In genomic region chr6:140282285-140282577, GRCm38 (mm10) we compare ENCODE assay signal across 12 mouse cellular contexts.
DNase-seq lines count a peak whose midpoint lies in the region; ATAC-seq and TF ChIP-seq lines count a peak whose summit lies in the region.
"Had no signal": no experiment of that assay in that cellular context is flagged by ENCODE, and none has a peak within 500 bp of the region (broad histone marks: within the 10 kb centered on the region; RNA-seq: fewer than 3 reads in every experiment).

No protein-coding gene starts in this region.

- peak overlapping the region; percentile 40 for H3K27ac ChIP-seq in heart, adult 2 months
- H3K27ac ChIP-seq in lung, embryonic 16.5 days (ENCODE audit: low read length) = no peak overlapping the region
- H3K27ac ChIP-seq in lung, postnatal 0 days (ENCODE audit: low read length) = no peak overlapping the region
- no peak overlapping the region for H3K27ac ChIP-seq in midbrain, embryonic 14.5 days (replicated peaks; ENCODE audit: low read depth, low read length)
- H3K27ac ChIP-seq: left cerebral cortex, adult 2 months; neural tube, embryonic 15.5 days had no signal

- no peak for TF ChIP-seq CTCF in heart, adult 2 months (IDR thresholded peaks at IDR 0.05)
- TF ChIP-seq CTCF in lung, postnatal 0 days (IDR thresholded peaks at IDR 0.05) = no peak

- no peak for TF ChIP-seq POLR2A in heart, adult 2 months (IDR thresholded peaks at IDR 0.05; ENCODE audit: insufficient read depth, low read depth, low read length)

- H3K36me3 ChIP-seq in heart, adult 2 months (ENCODE audit: control insufficient read depth, insufficient read depth, low read length) = no peaks in the 10 kb centered on the region
- H3K36me3 ChIP-seq in lung, embryonic 16.5 days (ENCODE audit: control insufficient read depth, insufficient read depth, low read length) = no peaks in the 10 kb centered on the region
- no peaks in the 10 kb centered on the region for H3K36me3 ChIP-seq in lung, postnatal 0 days (ENCODE audit: insufficient read depth, low read length)
- no peaks in the 10 kb centered on the region for H3K36me3 ChIP-seq in midbrain, embryonic 14.5 days (ENCODE audit: control insufficient read depth, insufficient read depth, low read length)
- H3K36me3 ChIP-seq: neural tube, embryonic 15.5 days had no signal

- H3K9ac ChIP-seq in heart, adult 2 months (ENCODE audit: low read depth, low read length) = no peak overlapping the region
- H3K9ac ChIP-seq in lung, embryonic 16.5 days (ENCODE audit: low read length) = no peak overlapping the region
- H3K9ac ChIP-seq in lung, postnatal 0 days (replicated peaks; ENCODE audit: low read depth) = no peak overlapping the region
- no peak overlapping the region for H3K9ac ChIP-seq in midbrain, embryonic 14.5 days (replicated peaks; ENCODE audit: low read length)
- H3K9ac ChIP-seq: neural tube, embryonic 15.5 days had no signal

- TF ChIP-seq EP300 in heart, adult 2 months (IDR thresholded peaks at IDR 0.05; ENCODE audit: insufficient read depth, low read depth, low read length) = no peak
- no peak for TF ChIP-seq EP300 in lung, postnatal 0 days (IDR thresholded peaks at IDR 0.05)

- 59% methylated on average over 7 of the region's 7 CpGs for WGBS in heart, adult 2 months
- WGBS in lung, embryonic 16.5 days = 58% methylated on average over 7 of the region's 7 CpGs
- 70% methylated on average over 7 of the region's 7 CpGs for WGBS in lung, postnatal 0 days
- 60% methylated on average over 7 of the region's 7 CpGs for WGBS in midbrain, embryonic 14.5 days

- no peak overlapping the region for H3K4me3 ChIP-seq in heart, adult 2 months
- no peak overlapping the region for H3K4me3 ChIP-seq in lung, embryonic 16.5 days (ENCODE audit: low read length)
- H3K4me3 ChIP-seq in lung, postnatal 0 days (ENCODE audit: low read depth, low read length) = no peak overlapping the region
- H3K4me3 ChIP-seq in midbrain, embryonic 14.5 days (replicated peaks; ENCODE audit: low read depth, low read length) = no peak overlapping the region
- H3K4me3 ChIP-seq: left cerebral cortex, adult 2 months; neural tube, embryonic 15.5 days had no signal

- peak; percentile 10 to 31 for DNase-seq in heart, adult 2 months
- no peak for DNase-seq in heart, postnatal 25 days (ENCODE audit: low spot score)
- no peak for DNase-seq in lung, postnatal 0 days (ENCODE audit: low spot score)
- DNase-seq in heart, adult 9 months (ENCODE audit: low spot score in 2 of 2) = peak; percentile 3 to 8
- DNase-seq in midbrain, embryonic 14.5 days = no peak
- DNase-seq in right cerebral cortex, postnatal 4 days = no peak
- no peak for DNase-seq in thymus, adult 18-20 months
- DNase-seq: B cell, adult 2 months had no signal

- H3K4me1 ChIP-seq in heart, adult 2 months (ENCODE audit: control insufficient read depth, insufficient read depth, low read length) = no peaks in the 10 kb centered on the region
- peaks cover 14% of the 10 kb centered on the region for H3K4me1 ChIP-seq in lung, embryonic 16.5 days (replicated peaks; ENCODE audit: control insufficient read depth, insufficient read depth, low read length)
- no peaks in the 10 kb centered on the region for H3K4me1 ChIP-seq in lung, postnatal 0 days (ENCODE audit: insufficient read depth, low read depth, low read length)
- H3K4me1 ChIP-seq in midbrain, embryonic 14.5 days (ENCODE audit: control insufficient read depth, insufficient read depth, low read length) = no peaks in the 10 kb centered on the region

- H3K27me3 ChIP-seq in heart, adult 2 months (ENCODE audit: control insufficient read depth, insufficient read depth, low read length) = no peaks in the 10 kb centered on the region
- H3K27me3 ChIP-seq in lung, embryonic 16.5 days (ENCODE audit: control insufficient read depth, insufficient read depth, low read depth, low read length) = no peaks in the 10 kb centered on the region
- no peaks in the 10 kb centered on the region for H3K27me3 ChIP-seq in lung, postnatal 0 days (replicated peaks; ENCODE audit: insufficient read depth, low read length)
- no peaks in the 10 kb centered on the region for H3K27me3 ChIP-seq in midbrain, embryonic 14.5 days (ENCODE audit: control insufficient read depth, insufficient read depth, low read length)
- H3K27me3 ChIP-seq: neural tube, embryonic 15.5 days; Patski had no signal

- ATAC-seq in lung, embryonic 16.5 days (ENCODE audit: low read depth) = peak; percentile 20; the same call in 1 of the 2 replicates
- ATAC-seq in lung, postnatal 0 days = no peak
- no peak for ATAC-seq in midbrain, embryonic 14.5 days (ENCODE audit: low FRiP score, low TSS enrichment)
- ATAC-seq: Patski had no signal

- H3K4me2 ChIP-seq in lung, embryonic 16.5 days (ENCODE audit: low read depth, low read length) = no peak overlapping the region
- H3K4me2 ChIP-seq in lung, postnatal 0 days (replicated peaks; ENCODE audit: low read depth, low read length) = no peak overlapping the region
- H3K4me2 ChIP-seq in midbrain, embryonic 14.5 days (ENCODE audit: low read length) = 0 out of 2 replicates have a peak overlapping the region, but pooled peaks have one; percentile 6
- H3K4me2 ChIP-seq: neural tube, embryonic 15.5 days had no signal

- intact Hi-C loops in heart, adult 2 months (cut with DNase I) = loop anchor here (5.0 kb wide), 1 partner anchor 65 kb away; no protein-coding TSS in a partner anchor
- intact Hi-C loops in heart, postnatal 25 days (cut with DNase I) = no loop called here

- H3K9me3 ChIP-seq in lung, embryonic 16.5 days (ENCODE audit: control insufficient read depth, low read length) = no peaks in the 10 kb centered on the region
- H3K9me3 ChIP-seq in lung, postnatal 0 days (ENCODE audit: low read length) = no peaks in the 10 kb centered on the region
- no peaks in the 10 kb centered on the region for H3K9me3 ChIP-seq in midbrain, embryonic 14.5 days (ENCODE audit: control insufficient read depth, low read length)
- H3K9me3 ChIP-seq: neural tube, embryonic 15.5 days had no signal

- no peaks in the 10 kb centered on the region for H3K79me2 ChIP-seq in heart, adult 2 months (replicated peaks; ENCODE audit: control insufficient read depth, insufficient read depth, low read length)

Comparison
In these comparisons a context has a peak if more than half of its experiments do, and no peak if none do; other contexts are left out.
1. DNase-seq: peak in heart, adult 2 months (2 of 2) and heart, adult 9 months (2 of 2); none in heart, postnatal 25 days (single experiment), lung, postnatal 0 days (single experiment), midbrain, embryonic 14.5 days (single experiment), right cerebral cortex, postnatal 4 days (single experiment) and thymus, adult 18-20 months (0 of 2).